Mouse (Mus musculus) hindbrain, embryonic 10.5 days (tissue): ENCODE results near the gene Etl4. TPM values are rescaled to one million over a fixed set of nuclear protein-coding genes. Genes with fewer than 3 reads are reported as not detected.

Experiments used
- DNase-seq: peaks from one replicate; pipeline ENCODE4 v3.0.0-alpha.2; 2017; ENCODE audit warnings: low spot score
- H3K27ac ChIP-seq: fragments of 300-500 bp; sonication (generic); 2 replicates; pipeline ENCODE4 v1.5.1; 2016; ENCODE audit warnings: mild to moderate bottlenecking, moderate library complexity
- H3K27me3 ChIP-seq: fragments of 300-500 bp; sonication (generic); 2 replicates; pipeline ENCODE4 v1.6.1; 2016; ENCODE audit warnings: mild to moderate bottlenecking; ENCODE audit not compliant: poor library complexity, insufficient read depth, severe bottlenecking
- H3K36me3 ChIP-seq: fragments of 300-500 bp; sonication (generic); 2 replicates; pipeline ENCODE4 v1.6.1; 2016; ENCODE audit warnings: mild to moderate bottlenecking, moderate library complexity
- H3K4me1 ChIP-seq: fragments of 300-500 bp; sonication (generic); replicated peaks from 2 replicates; pipeline ENCODE4 v1.6.1; 2016; ENCODE audit warnings: mild to moderate bottlenecking
- H3K4me3 ChIP-seq: fragments of 300-500 bp; sonication (generic); 2 replicates; pipeline ENCODE4 v1.5.1; 2016; ENCODE audit warnings: mild to moderate bottlenecking, moderate library complexity
- H3K9me3 ChIP-seq: fragments of 300-500 bp; sonication (generic); 2 replicates; pipeline ENCODE4 v1.6.1; 2016; ENCODE audit warnings: mild to moderate bottlenecking, moderate library complexity
- WGBS: fragments of 180-500 bp; shearing (Covaris S2); methylation state at CpG from one replicate; pipeline ENCODE4 v1.1.7; 2016; 5-methylcytosine and 5-hydroxymethylcytosine counted together
- polyA plus RNA-seq: library from polyadenylated mRNA; unstranded; fragments of >200 nt; fragmentation: Nextera tagmentation; extraction: Ambion mirVana; gene quantifications from 2 replicates; pipeline ENCODE4 v1.2.1, GENCODE M21; 2016

The Etl4 gene
- polyA plus RNA-seq, 1 experiment from 2014 or later, result 17.8 TPM

GRCm38 (mm10) chr2:20442731-20443130 is 533.2 kb downstream of the Etl4 start:
- DNase-seq, result no peak
- H3K36me3 ChIP-seq, result no peaks in the 10 kb centered on the region
- no peaks in the 10 kb centered on the region for H3K4me1 ChIP-seq
- no peak overlapping the region for H3K4me3 ChIP-seq
- H3K27me3 ChIP-seq, result no peaks in the 10 kb centered on the region
- H3K9me3 ChIP-seq, result no peaks in the 10 kb centered on the region
- no peak overlapping the region for H3K27ac ChIP-seq
- 88% methylated on average over 2 of the region's 2 CpGs for WGBS

GRCm38 (mm10) chr2:20443671-20444440 is 534.3 kb downstream of the Etl4 start:
- no peaks in the 10 kb centered on the region for H3K27me3 ChIP-seq
- H3K9me3 ChIP-seq, result no peaks in the 10 kb centered on the region
- H3K27ac ChIP-seq, result no peak overlapping the region
- H3K36me3 ChIP-seq, result no peaks in the 10 kb centered on the region
- no peaks in the 10 kb centered on the region for H3K4me1 ChIP-seq
- no peak overlapping the region for H3K4me3 ChIP-seq
- DNase-seq, result no peak
- WGBS, result 69% methylated on average over 10 of the region's 10 CpGs

DNA sequence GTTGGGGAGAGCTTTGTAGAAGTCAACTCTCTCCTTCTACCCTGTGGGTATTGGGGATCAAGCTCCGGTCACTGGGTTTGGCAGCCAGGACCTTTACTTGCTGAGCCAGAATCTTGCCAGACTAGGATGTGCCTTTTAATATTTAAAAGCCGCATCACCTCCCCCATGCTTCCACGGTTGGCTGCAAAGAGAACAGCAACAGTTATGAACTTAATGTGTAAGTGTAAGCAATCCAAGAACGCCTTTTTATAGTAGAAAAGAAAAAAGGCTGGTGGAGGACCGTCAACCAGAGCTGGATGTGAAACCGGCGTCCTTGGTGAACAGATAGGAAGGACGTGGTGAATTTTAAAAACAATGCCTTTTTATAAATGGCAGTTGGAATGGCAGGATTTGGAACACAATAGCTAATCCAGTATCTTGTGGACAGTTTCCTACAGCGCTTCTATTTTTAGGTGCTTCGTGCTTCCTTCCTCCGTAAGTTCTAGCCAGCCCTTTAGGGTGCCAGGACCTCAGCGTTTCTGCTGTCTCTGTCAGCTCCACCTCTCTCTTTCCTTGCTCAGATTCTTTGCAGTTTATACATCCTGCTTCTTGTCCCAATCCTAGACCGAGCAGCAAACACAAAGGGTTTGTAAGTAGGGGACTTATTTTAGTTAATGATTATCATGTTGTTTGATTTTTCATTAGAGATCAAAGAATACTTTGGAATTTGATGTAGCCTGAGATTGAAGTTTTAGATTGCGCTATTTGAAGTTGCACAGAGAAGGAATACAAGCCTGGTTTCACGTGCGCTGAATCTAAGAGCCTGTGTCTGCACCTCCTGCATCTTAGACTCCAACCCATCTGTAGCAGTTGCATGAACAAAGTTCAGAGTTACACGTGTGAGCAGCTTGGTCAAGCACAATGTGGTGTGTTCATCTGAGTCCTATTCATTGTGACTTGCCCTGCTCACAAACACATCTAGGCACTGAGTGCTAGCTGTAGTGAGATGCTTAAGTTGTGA is 535.9 kb downstream of the Etl4 start:
- H3K27ac ChIP-seq, result no peak overlapping the region
- no peak overlapping the region for H3K4me3 ChIP-seq
- H3K36me3 ChIP-seq, result no peaks in the 10 kb centered on the region
- H3K4me1 ChIP-seq, result no peaks in the 10 kb centered on the region
- no peaks in the 10 kb centered on the region for H3K9me3 ChIP-seq
- WGBS, result 68% methylated on average over 17 of the region's 17 CpGs
- DNase-seq, result no peak
- H3K27me3 ChIP-seq, result no peaks in the 10 kb centered on the region

DNA sequence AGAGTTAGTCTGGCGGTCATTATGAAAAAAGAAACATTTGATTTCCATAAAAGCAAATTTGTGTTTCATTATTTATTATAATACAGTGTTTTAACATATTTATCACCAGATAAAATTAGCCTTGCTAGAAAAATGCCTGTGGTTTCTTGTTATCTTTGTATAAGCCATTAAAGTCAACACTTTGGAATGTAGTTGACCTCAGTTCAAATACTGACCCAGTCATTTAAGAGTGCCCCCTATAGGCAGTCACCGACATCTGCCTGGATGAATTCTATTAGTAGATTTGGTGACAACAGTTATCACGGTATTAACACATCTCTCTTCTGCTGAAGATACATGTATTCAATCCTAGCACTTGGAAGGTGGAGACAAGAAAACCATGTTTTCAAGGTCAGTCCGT is 536.6 kb downstream of the Etl4 start:
- Histone ChIP-seq H3K4me1 (no peaks in the 10 kb centered on the region), H3K36me3 (no peaks in the 10 kb centered on the region), H3K27ac (no peak overlapping the region), H3K4me3 (no peak overlapping the region), H3K9me3 (no peaks in the 10 kb centered on the region), H3K27me3 (no peaks in the 10 kb centered on the region)
- no peak for DNase-seq
- WGBS, result 85% methylated on average over 4 of the region's 4 CpGs

DNA sequence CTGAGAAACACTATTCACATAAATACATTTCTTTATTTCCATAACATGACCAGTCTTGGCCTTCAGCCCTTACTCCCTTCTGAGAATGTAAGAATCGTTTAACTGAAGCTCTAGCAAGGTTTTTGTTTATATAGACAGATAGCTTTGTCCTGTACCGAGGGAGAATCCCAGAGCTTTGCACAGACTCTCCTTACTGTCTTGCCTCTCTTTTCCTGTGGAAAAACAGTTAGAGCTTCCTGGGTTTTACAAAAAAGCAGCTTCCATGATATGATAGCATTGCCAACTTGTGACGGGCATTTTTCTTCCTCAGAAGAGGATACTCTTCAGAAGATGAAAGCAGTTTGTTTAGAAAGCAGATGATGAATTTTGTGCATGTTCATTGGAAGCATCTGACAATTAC is 541.4 kb downstream of the Etl4 start:
- H3K4me3 ChIP-seq, result no peak overlapping the region
- WGBS, result 53% methylated on average over 3 of the region's 3 CpGs
- no peak overlapping the region for H3K27ac ChIP-seq

GRCm38 (mm10) chr2:20453506-20454206 is 544.1 kb downstream of the Etl4 start:
- Histone ChIP-seq H3K4me1 (no peaks in the 10 kb centered on the region), H3K27me3 (no peaks in the 10 kb centered on the region), H3K9me3 (no peaks in the 10 kb centered on the region), H3K36me3 (no peaks in the 10 kb centered on the region), H3K27ac (no peak overlapping the region), H3K4me3 (no peak overlapping the region)
- WGBS, result 70% methylated on average over 3 of the region's 3 CpGs
- no peak for DNase-seq

More for the DNA sequence above, 541.4 kb downstream of the Etl4 start:
- Histone ChIP-seq H3K27me3 (no peaks in the 10 kb centered on the region), H3K9me3 (no peaks in the 10 kb centered on the region), H3K36me3 (no peaks in the 10 kb centered on the region), H3K4me1 (no peaks in the 10 kb centered on the region)
- no peak for DNase-seq

GRCm38 (mm10) chr2:20479199-20479598 is 569.6 kb downstream of the Etl4 start:
- no peak for DNase-seq
- Histone ChIP-seq H3K4me3 (no peak overlapping the region), H3K9me3 (no peaks in the 10 kb centered on the region), H3K36me3 (no peaks in the 10 kb centered on the region), H3K4me1 (no peaks in the 10 kb centered on the region), H3K27ac (no peak overlapping the region), H3K27me3 (peaks cover 6% of the 10 kb centered on the region; the same call in 1 of the 2 replicates)
- 78% methylated on average over 2 of the region's 2 CpGs for WGBS

DNA sequence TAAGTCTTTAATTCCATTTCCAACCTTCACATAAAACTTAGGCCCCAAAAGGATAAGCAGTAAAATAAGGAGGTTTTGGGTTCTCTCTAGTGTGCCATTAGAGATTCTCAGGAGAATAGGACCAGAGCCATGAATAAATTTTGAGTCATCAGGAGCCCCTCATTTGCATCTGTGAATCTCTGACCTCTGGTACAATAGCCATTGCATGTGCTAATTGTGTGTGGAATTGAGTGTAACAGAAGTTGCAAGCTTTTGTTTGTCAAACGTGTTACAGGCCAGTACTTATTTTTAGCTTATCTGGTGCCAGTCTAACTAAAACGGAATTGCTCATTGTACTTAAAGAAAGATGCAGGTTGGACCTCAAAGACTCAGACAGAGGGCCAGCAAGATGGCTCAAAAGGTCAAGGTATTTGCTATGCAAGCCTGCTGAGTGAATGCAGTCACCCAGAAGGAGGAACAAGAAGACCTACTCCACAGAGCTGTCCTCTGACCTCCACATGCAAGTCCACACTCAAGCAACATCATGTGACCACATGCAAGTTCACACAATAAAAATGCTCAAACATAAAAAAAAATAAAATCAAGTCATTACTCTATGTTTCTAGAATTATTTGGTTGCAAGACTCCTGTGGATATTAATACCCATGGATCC is 576.7 kb downstream of the Etl4 start:
- Histone ChIP-seq H3K27me3 (peaks cover 25% of the 10 kb centered on the region; the same call in 1 of the 2 replicates), H3K36me3 (no peaks in the 10 kb centered on the region), H3K4me3 (no peak overlapping the region), H3K9me3 (no peaks in the 10 kb centered on the region), H3K27ac (no peak overlapping the region), H3K4me1 (peaks cover 13% of the 10 kb centered on the region)
- WGBS, result 14% methylated on average over 2 of the region's 2 CpGs
- DNase-seq, result no peak

DNA sequence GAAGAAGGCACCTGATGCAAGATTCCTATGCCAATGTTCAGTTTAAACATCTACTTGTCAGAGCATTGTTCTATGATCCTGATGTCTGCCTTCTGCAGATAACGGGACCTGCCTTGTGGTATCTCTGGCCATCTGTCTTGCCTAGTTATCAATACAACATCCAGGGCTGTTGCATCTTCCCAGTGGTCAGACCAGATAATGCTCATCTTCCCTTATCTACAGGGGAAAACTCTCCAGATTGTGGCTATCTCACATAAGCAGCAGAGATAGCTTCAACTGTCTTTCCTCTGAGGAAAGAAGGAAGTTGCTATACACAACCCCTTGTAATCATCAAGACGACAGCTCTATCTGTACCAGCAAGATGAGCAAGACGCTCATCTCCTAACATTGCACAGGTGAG is 579.5 kb downstream of the Etl4 start:
- Histone ChIP-seq H3K4me3 (no peak overlapping the region), H3K4me1 (peaks cover 13% of the 10 kb centered on the region), H3K27ac (no peak overlapping the region), H3K36me3 (no peaks in the 10 kb centered on the region), H3K9me3 (peaks cover 7% of the 10 kb centered on the region; the same call in 1 of the 2 replicates), H3K27me3 (peaks cover 20% of the 10 kb centered on the region; the same call in 1 of the 2 replicates)
- DNase-seq, result no peak
- 88% methylated on average over 3 of the region's 3 CpGs for WGBS

- Histone ChIP-seq H3K36me3 (no peaks in the 10 kb centered on the region), H3K9me3 (peaks cover 7% of the 10 kb centered on the region; the same call in 1 of the 2 replicates), H3K4me1 (peaks cover 6% of the 10 kb centered on the region; the same call in 1 of the 2 replicates), H3K4me3 (no peak overlapping the region), H3K27ac (no peak overlapping the region), H3K27me3 (peaks cover 14% of the 10 kb centered on the region; the same call in 1 of the 2 replicates)
- 56% methylated on average over 2 of the region's 2 CpGs for WGBS
- no peak for DNase-seq
These were observed 582.5 kb downstream of the Etl4 start for GRCm38 (mm10) chr2:20492125-20492524.

DNA sequence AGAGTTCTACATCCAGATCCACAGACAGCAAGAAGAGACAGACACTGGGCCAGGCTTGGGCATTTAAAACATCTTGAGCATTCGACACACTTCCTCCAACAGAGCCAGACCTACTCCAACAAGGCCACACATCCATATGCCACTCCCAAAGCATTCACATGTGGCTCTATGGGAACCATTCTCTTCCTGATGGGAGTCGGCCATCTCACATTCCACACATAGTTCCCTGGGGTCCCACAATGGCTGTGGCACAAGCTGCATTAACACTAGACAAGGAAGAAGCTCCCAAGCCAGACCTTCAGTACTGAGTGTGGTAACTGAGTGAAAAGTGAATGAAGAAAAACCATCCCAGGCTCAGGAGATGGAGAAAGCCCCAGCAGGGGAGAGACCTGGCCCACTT is 584.2 kb downstream of the Etl4 start:
- WGBS, result 64% methylated on average over 2 of the region's 2 CpGs
- Histone ChIP-seq H3K4me1 (peaks cover 6% of the 10 kb centered on the region; the same call in 1 of the 2 replicates), H3K9me3 (peaks cover 7% of the 10 kb centered on the region; the same call in 1 of the 2 replicates), H3K27ac (no peak overlapping the region), H3K4me3 (no peak overlapping the region), H3K27me3 (peaks cover 3% of the 10 kb centered on the region; the same call in 1 of the 2 replicates), H3K36me3 (no peaks in the 10 kb centered on the region)
- no peak for DNase-seq

DNA sequence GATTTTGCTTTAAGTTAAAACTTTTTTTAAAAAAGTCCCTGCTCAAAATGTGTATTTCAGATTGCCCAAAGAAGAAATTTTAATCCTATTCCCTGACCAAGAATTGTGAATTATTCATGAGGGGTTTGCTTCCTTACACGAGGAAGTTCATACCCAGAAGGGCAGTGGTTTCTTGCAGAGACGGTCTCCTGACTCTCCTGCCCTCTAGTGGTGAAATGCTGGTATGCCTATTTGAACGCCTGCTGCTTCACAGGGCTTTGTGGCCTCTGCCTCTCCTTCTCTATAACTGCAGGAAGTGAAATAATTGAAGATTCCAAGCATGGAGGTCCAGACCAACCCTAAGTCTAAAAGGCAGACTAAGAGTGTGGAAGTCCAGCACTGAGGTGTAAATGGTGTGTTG is 585.1 kb downstream of the Etl4 start:
- WGBS, result 17% methylated on average over 3 of the region's 3 CpGs
- peak; percentile 69 for DNase-seq
- Histone ChIP-seq H3K36me3 (no peaks in the 10 kb centered on the region), H3K9me3 (peaks cover 7% of the 10 kb centered on the region; the same call in 1 of the 2 replicates), H3K4me3 (no peak overlapping the region), H3K27me3 (no peaks in the 10 kb centered on the region), H3K4me1 (peaks cover 6% of the 10 kb centered on the region; the same call in 1 of the 2 replicates), H3K27ac (no peak overlapping the region)
